In genomic region chr6:34153069-34154052, GRCm38 (mm10) we compare ENCODE assay signal across 10 mouse cellular contexts. TPM values are rescaled to one million over a fixed set of nuclear protein-coding genes. Genes with fewer than 3 reads are reported as not detected.
DNase-seq lines count a peak whose midpoint lies in the region; ATAC-seq and TF ChIP-seq lines count a peak whose summit lies in the region.
"Had no signal": no experiment of that assay in that cellular context is flagged by ENCODE, and none has a peak within 500 bp of the region (broad histone marks: within the 10 kb centered on the region; RNA-seq: fewer than 3 reads in every experiment).

No protein-coding gene starts in this region.

- H3K36me3 ChIP-seq in embryonic facial prominence, embryonic 10.5 days (replicated peaks) = peaks cover 17% of the 10 kb centered on the region
- peaks cover 16% of the 10 kb centered on the region for H3K36me3 ChIP-seq in hindbrain, embryonic 12.5 days
- H3K36me3 ChIP-seq in midbrain, embryonic 14.5 days (ENCODE audit: control insufficient read depth, insufficient read depth, low read length) = peaks cover 16% of the 10 kb centered on the region

- no peaks in the 10 kb centered on the region for H3K9me3 ChIP-seq in embryonic facial prominence, embryonic 10.5 days
- H3K9me3 ChIP-seq in hindbrain, embryonic 12.5 days (replicated peaks) = no peaks in the 10 kb centered on the region
- no peaks in the 10 kb centered on the region for H3K9me3 ChIP-seq in midbrain, embryonic 14.5 days (ENCODE audit: control insufficient read depth, low read length)

- no peak overlapping the region for H3K9ac ChIP-seq in hindbrain, embryonic 12.5 days
- H3K9ac ChIP-seq in midbrain, embryonic 14.5 days (replicated peaks; ENCODE audit: low read length) = no peak overlapping the region

- no peak overlapping the region for H3K4me2 ChIP-seq in hindbrain, embryonic 12.5 days (replicated peaks)
- no peak overlapping the region for H3K4me2 ChIP-seq in midbrain, embryonic 14.5 days (ENCODE audit: low read length)

- 44% methylated on average over 18 of the region's 18 CpGs for WGBS in embryonic facial prominence, embryonic 10.5 days
- 65% methylated on average over 18 of the region's 18 CpGs for WGBS in hindbrain, embryonic 12.5 days
- 56% methylated on average over 18 of the region's 18 CpGs for WGBS in midbrain, embryonic 14.5 days

- no peak for ATAC-seq in hindbrain, embryonic 12.5 days (ENCODE audit: low FRiP score)
- ATAC-seq in midbrain, embryonic 14.5 days (ENCODE audit: low FRiP score, low TSS enrichment) = no peak
- no peak for ATAC-seq in megakaryocyte progenitor cell, adult 5-6 weeks (replicated peaks; ENCODE audit: poor library complexity)

- H3K4me3 ChIP-seq in left cerebral cortex, adult 2 months = no peak overlapping the region
- H3K4me3 ChIP-seq in embryonic facial prominence, embryonic 10.5 days = no peak overlapping the region
- no peak overlapping the region for H3K4me3 ChIP-seq in hindbrain, embryonic 12.5 days
- H3K4me3 ChIP-seq in midbrain, embryonic 14.5 days (replicated peaks; ENCODE audit: low read depth, low read length) = no peak overlapping the region

- TF ChIP-seq CTCF in left cerebral cortex, adult 2 months (IDR thresholded peaks at IDR 0.05) = no peak

- no peaks in the 10 kb centered on the region for H3K27me3 ChIP-seq in embryonic facial prominence, embryonic 10.5 days (replicated peaks; ENCODE audit: low read depth, poor library complexity, severe bottlenecking)
- H3K27me3 ChIP-seq in hindbrain, embryonic 12.5 days = no peaks in the 10 kb centered on the region
- H3K27me3 ChIP-seq in midbrain, embryonic 14.5 days (ENCODE audit: control insufficient read depth, insufficient read depth, low read length) = no peaks in the 10 kb centered on the region

- DNase-seq in left cerebral cortex, adult 2 months (ENCODE audit: extremely low spot score in 1 of 2, low spot score in 2 of 2) = no peak
- no peak for DNase-seq in left cerebral cortex, adult 8-10 months (ENCODE audit: low spot score in 2 of 2)
- peak; percentile 35 for DNase-seq in embryonic facial prominence, embryonic 10.5 days (ENCODE audit: low spot score)
- peak; percentile 30 for DNase-seq in midbrain, embryonic 14.5 days
- DNase-seq in heart, adult 8-10 months (ENCODE audit: low spot score) = no peak
- DNase-seq in left cerebral cortex, adult 9 months (ENCODE audit: low spot score in 2 of 2) = no peak
- DNase-seq: cerebellum, postnatal 25 days had no signal

- H3K27ac ChIP-seq in left cerebral cortex, adult 2 months = peak overlapping the region; percentile 36; the same call in 1 of the 2 replicates
- H3K27ac ChIP-seq in embryonic facial prominence, embryonic 10.5 days (replicated peaks) = peak overlapping the region; percentile 26; the same call in 1 of the 2 replicates
- peak overlapping the region; percentile 75 for H3K27ac ChIP-seq in hindbrain, embryonic 12.5 days
- peak overlapping the region; percentile 70 for H3K27ac ChIP-seq in midbrain, embryonic 14.5 days (replicated peaks; ENCODE audit: low read depth, low read length)
- H3K27ac ChIP-seq: macrophage had no signal

- peaks cover 43% of the 10 kb centered on the region for H3K4me1 ChIP-seq in embryonic facial prominence, embryonic 10.5 days
- peaks cover 25% of the 10 kb centered on the region for H3K4me1 ChIP-seq in hindbrain, embryonic 12.5 days
- peaks cover 17% of the 10 kb centered on the region for H3K4me1 ChIP-seq in midbrain, embryonic 14.5 days (ENCODE audit: control insufficient read depth, insufficient read depth, low read length)

- intact Hi-C loops in left cerebral cortex, adult 2 months (cut with DNase I) = loop anchor here (5.0 kb wide), 1 partner anchor 66 kb away; no protein-coding TSS in a partner anchor

RNA-seq across cellular contexts. Expression of gene Slc35b4, which starts 23.6 kb away (rescaled TPM):
- 10 to 100 TPM; 65.4 to 68.6 TPM for total RNA-seq in left cerebral cortex, adult 2 months (2021)
- 10 to 100 TPM; 65.9 to 75.7 (median 71.9) TPM for total RNA-seq in left cerebral cortex, adult 8-10 months (2022)
- polyA plus RNA-seq in embryonic facial prominence, embryonic 10.5 days (2016; fragmentation: Nextera tagmentation; extraction: Ambion mirVana) = 42.6 and 43.6 TPM in 2 replicates
- polyA plus RNA-seq in hindbrain, embryonic 12.5 days (2016; fragmentation: Nextera tagmentation; extraction: Ambion mirVana) = 42.9 and 44.6 TPM in 2 replicates
- 33.3 and 40.1 TPM in 2 replicates for polyA plus RNA-seq in midbrain, embryonic 14.5 days (2014; fragmentation: Nextera tagmentation; extraction: Ambion mirVana)
- 30.0 and 30.7 TPM in 2 replicates for total RNA-seq in megakaryocyte progenitor cell, adult 5-6 weeks (2015)
- 19.2 and 19.8 TPM in 2 replicates for total RNA-seq in megakaryocyte progenitor cell, adult 5-6 weeks (2017)
- 1 to 10 TPM; 6.9 to 9.2 (median 7.6) TPM for total RNA-seq in heart, adult 8-10 months (2022)

Comparison
In these comparisons a context has a peak if more than half of its experiments do, and no peak if none do; other contexts are left out.
1. DNase-seq: peak in embryonic facial prominence, embryonic 10.5 days (single experiment) and midbrain, embryonic 14.5 days (single experiment); none in left cerebral cortex, adult 2 months (0 of 2), left cerebral cortex, adult 8-10 months (0 of 2), heart, adult 8-10 months (single experiment) and left cerebral cortex, adult 9 months (0 of 2).
2. Peak in every context shown above with its lines, with median percentiles within 50 percentile points of each other: H3K27ac ChIP-seq.